Mouse (Mus musculus): ENCODE measurements around the gene Plpp1.

The Plpp1 gene

DNA sequence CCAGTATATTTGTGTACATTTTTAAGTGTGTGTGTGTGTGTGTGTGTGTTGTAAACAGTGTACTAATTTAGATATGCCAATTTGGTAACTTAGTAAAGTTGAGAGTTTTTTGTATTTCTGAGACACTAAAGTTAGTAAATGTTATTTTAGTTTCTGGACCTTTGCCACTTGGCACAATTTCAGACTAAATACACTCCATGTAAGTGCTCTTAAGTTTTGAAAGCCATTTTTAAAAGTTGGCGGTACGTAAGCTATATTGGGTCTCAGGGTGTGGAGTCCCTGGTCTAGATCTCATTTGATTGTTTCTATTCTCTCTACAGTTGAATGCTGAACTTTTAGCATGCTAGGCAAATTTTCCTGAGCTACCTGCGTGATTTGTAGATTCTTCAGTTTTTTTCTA lies 17.5 kb downstream of the Plpp1 start:
- no peak for DNase-seq (ENCODE audit: low spot score)

DNA sequence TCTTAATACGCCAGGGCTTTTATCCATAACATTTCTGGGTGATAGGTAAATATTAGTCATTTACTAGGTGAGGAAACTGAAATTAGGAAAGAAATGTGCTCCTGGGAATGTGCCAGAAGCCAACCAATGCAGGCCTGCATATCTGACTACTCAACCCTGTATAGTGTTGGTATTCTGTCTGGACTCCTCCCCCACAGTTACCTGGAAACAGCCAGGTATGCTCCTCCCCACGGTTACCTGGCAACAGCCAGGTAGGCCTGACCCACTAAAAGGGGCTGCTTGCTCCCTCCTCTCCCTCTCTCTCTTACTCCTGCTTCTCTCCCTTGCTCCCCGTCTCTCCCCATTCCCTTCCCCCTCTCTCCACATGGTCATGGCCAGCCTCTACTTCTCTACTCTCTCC lies 21.8 kb downstream of the Plpp1 start:
- no peak for DNase-seq (ENCODE audit: low spot score)

GRCm38 (mm10) chr13:112823236-112823910 lies 22.8 kb downstream of the Plpp1 start:
- no peak for DNase-seq (ENCODE audit: low spot score)

GRCm38 (mm10) chr13:112823911-112824648 lies 23.5 kb downstream of the Plpp1 start:
- no peak for DNase-seq (ENCODE audit: low spot score)

DNA sequence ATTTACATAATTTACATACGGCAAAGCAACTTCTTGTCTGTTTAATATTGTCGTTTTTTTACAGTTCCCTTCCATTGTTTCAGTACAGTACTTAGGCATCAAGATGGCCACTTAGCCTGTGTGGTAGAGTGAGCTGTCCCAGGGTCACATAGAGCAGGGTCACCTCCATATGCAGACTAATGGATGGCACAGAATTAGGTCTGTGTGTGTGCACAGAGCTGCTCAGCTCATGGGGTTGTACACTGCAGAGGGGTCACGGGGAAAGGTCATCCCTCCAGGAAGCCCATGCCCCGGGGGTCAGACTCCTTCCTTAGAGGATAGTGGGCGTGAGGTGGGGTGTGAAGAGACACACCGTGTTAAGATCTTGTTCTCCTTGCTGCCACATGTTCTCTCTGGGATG lies 24.9 kb downstream of the Plpp1 start:
- DNase-seq (ENCODE audit: low spot score): no peak

DNA sequence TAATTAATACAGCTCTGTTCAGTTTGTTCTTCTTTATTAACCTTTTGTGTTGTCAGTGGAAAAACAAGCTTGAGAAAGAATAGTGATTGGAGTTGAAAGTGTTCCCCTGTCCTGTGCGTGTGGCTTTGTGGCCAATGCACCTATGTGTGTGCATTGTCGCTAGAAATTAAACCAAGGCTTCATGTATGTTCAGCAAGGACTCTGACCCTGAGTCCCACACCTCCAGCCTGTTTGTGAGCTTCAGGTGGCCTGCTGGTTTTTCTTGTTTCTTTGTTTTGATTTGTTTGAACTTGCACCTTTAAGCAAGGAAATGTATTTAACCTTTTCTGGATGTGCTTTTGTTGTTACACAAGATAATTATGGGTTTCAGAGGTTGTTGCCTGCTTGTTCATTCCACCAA lies 29.0 kb downstream of the Plpp1 start:
- no peak for DNase-seq (ENCODE audit: low spot score)

GRCm38 (mm10) chr13:112832589-112832988 lies 32.0 kb downstream of the Plpp1 start:
- DNase-seq (ENCODE audit: low spot score): no peak

- DNase-seq (ENCODE audit: low spot score): no peak
Measured at GRCm38 (mm10) chr13:112833253-112833894, 32.8 kb downstream of the Plpp1 start.

DNA sequence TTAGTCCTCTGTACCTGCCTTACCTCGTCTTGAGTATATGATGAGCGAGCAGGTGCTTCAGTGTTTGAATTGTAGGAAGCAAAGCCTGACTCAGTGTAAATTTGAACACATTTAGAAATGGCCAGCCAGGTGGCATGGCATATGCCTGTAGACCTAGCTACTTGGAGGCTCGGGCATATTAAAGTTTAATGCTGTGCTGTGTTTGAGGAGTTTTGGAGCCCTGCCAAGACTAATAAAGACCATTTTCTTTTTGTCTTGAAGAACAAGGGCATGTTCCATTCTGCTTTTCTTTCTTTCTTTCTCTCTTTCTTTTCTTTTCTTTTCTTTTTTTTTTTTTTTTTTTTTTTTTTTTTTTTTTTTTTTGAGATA lies 33.3 kb downstream of the Plpp1 start:
- no peak for DNase-seq (ENCODE audit: low spot score)

DNA sequence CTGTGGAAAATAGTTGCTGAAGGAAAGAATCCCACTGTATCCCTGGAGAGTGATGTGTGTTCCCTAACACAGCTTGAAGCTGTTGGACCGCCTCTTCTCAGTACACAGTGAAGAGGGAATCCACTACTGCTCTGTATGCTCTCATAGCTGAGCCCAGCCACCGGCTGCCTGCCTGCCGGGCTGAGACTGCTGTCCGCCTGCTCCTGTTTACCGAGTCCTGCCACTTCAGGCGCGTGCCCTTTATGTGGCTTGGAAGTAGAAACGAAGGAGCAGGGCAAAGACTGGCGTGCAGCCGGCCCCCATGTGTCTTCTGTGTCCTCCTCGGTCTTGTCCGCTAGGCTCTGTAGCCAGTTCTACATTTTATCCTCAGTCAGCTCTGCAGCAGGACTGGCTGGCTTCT lies 34.5 kb downstream of the Plpp1 start:
- no peak for DNase-seq (ENCODE audit: low spot score)

DNA sequence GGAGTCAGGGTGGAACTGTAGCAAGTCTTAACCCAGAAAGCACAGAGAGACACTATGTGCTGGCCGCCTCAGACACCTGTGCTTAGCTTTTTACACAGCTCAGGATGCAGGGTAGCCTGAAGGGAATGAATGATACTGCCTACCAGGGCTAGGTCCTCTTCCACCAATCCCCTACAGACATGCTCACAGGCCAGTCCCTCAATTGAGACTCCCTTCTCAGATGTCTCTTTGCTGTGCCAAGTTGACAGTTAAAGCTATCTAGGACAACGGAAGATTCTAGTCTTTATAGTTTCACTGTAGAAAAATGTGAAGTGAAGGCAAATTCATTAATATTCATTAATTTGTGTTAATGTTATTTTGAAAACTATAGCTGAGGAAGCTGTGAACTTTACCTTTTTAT lies 36.4 kb downstream of the Plpp1 start:
- DNase-seq (ENCODE audit: low spot score): no peak

- DNase-seq (ENCODE audit: low spot score): no peak
Measured at GRCm38 (mm10) chr13:112837621-112838155, 37.1 kb downstream of the Plpp1 start.

DNA sequence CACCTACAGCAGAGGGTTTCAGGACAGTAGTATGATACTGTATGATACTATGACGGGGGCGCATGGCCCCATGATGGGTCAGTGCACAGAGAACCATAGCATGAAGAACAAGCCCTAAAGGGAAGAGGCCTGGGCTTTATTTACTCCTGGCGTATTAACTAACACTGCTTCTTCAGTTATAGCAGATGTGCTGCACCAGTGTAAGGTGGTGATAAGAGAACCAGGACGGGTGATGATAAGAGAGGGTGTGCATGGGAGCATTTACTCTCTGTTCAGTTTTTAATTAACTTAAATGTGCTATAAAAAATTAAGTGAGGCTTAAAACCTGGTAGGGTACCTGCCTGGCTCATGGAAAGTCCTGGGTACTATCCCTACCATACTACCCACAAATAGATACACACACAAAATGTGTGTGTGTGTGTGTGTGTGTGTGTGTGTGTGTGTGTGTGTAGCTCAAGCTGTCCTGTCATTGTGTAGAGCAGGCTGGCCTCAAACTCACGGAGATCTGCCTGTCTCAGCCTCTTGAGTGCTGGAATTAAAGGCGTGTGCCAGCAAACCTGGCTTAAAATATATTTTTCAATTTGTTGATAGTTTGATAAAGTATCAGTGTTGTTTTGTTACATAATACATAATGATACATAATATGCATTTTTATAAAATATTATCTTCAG lies 38.1 kb downstream of the Plpp1 start:
- no peak for DNase-seq (ENCODE audit: low spot score)

GRCm38 (mm10) chr13:112840241-112841087 lies 39.9 kb downstream of the Plpp1 start:
- DNase-seq (ENCODE audit: low spot score): no peak

DNA sequence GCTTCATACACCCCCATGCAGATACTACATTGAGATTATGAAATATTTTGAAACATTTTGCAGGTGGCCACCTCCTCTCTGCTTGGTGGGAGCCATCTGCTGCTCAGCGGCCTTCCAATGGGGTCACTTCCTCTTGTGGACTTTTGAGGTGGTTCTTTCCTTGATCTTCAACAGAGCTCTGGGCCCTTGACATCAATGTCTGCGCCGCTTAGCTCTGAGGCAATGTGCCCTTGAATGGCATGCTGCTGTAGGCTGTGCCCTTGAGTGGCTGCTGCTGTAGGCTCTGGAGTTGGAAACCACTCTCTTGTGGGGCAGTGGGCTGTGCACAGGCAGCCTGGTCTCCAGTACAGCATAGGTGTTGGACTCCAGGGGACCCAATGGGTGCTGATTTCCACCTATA lies 45.3 kb downstream of the Plpp1 start:
- no peak for DNase-seq (ENCODE audit: low spot score)

DNA sequence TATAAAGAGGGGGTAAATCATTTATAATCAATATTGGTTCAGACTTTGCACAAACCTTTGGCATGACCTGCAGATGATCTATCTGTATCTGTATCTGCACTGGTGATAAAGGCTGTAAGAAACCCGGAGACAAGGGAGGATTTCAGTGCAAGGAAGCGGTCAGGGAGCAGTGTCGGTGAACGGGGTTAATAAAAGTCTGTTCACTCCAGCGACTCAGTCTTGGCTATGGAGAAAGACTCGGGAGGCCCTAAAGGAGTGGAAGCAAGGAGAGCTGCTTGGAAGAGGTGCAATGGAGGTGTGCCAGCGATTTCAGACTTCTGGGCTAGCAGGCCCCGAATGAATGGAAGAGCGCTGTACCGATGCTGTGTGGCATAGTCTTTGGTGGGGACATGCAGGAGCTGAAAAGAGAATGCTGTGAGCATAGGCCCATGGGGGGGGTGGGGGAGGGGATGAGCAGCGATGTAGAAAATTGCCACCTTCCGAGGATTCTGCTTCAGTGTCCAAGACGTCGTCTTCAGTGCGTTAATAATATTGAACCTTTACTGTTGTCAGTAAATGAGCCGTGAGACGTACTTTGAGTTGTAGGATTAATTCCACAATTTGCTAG lies 53.2 kb downstream of the Plpp1 start:
- no peak for DNase-seq (ENCODE audit: low spot score)

GRCm38 (mm10) chr13:112854402-112854801 lies 53.8 kb downstream of the Plpp1 start:
- DNase-seq (ENCODE audit: low spot score): no peak

DNA sequence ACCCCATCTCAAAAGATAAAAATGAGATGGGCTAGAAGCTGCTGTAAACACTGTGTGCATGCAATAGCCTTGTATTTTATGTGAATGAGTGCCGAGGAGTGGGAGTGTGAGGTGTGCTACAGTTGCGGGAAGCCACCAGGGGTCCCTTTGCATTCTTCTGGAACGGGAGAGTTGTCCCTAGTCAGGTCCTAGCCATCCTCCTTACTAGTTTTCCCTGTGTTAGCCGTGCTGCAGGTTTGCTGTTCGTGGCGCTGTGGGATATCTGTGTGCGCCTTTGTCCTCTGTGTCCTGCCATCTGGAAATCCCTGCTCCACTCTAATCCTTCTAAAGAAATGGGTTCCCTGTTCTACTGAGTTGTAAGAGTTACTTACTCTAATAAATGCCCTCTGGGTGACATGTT lies 57.3 kb downstream of the Plpp1 start:
- no peak for DNase-seq (ENCODE audit: low spot score)

GRCm38 (mm10) chr13:112859574-112860134 lies 59.1 kb downstream of the Plpp1 start:
- no peak for DNase-seq (ENCODE audit: low spot score)

DNA sequence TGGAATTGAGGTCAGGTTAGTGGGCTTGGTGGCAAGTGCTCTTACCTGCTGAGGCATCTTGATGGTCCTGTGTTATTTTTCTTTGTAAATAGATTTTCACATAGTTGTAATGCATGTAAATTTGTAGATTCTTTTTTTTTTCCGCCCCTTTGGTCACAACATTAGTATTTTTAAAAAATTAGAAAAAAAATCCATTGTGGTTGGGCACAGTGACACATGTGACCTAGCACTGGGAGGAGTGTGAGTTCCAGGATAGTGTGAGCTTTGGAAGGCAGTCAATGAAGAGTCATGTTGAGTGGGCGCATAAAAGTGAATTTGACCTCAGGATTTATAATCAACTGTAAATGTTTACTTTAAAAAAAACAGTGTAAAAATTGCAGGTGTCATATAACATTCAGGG lies 59.8 kb downstream of the Plpp1 start:
- no peak for DNase-seq (ENCODE audit: low spot score)

- DNase-seq (ENCODE audit: low spot score): no peak
Measured at GRCm38 (mm10) chr13:112860911-112861310, 60.3 kb downstream of the Plpp1 start.
